Mouse (Mus musculus): Measurements from ENCODE around the gene Psmd1.

GRCm38 (mm10) chr1:86150929-86151328, 86.7 kb downstream of the Psmd1 start:
- no peak for TF ChIP-seq CTCF (conservative IDR thresholded peaks at IDR 0.05; ENCODE audit: insufficient read depth, insufficient read length, low read depth, low read length)
- TF ChIP-seq POLR2A (IDR thresholded peaks at IDR 0.05; ENCODE audit: low read depth, low read length) = no peak
